Mouse (Mus musculus) heart, embryonic 16.5 days (tissue): ENCODE data around the gene Poldip2. TPM values are rescaled to one million over a fixed set of nuclear protein-coding genes. Genes with fewer than 3 reads are reported as not detected.
A peak's percentile ranks its signal among the peaks of the same experiment; 100 is the strongest.

Experiments
- ATAC-seq: fragments of 200-750 bp; cut with Nextera tagmentation; replicated peaks from 2 replicates; pipeline ENCODE4 v1.8.0; 2017; ENCODE audit warnings: moderate number of reproducible peaks; ENCODE audit not compliant: insufficient read depth, low FRiP score; ENCODE audit errors: extremely low read depth
- H3K27ac ChIP-seq: fragments of 300-500 bp; sonication (generic); 2 replicates; pipeline ENCODE4 v1.5.1; 2014; ENCODE audit warnings: mild to moderate bottlenecking, low read length, control low read depth, moderate library complexity
- H3K27me3 ChIP-seq: fragments of 300-500 bp; sonication (generic); 2 replicates; pipeline ENCODE4 v1.6.1; 2014; ENCODE audit warnings: low read length, mixed read lengths; ENCODE audit not compliant: control insufficient read depth, insufficient read depth
- H3K36me3 ChIP-seq: fragments of 300-500 bp; sonication (generic); 2 replicates; pipeline ENCODE4 v1.6.1; 2014; ENCODE audit not compliant: control insufficient read depth, insufficient read depth
- H3K4me1 ChIP-seq: fragments of 300-500 bp; sonication (generic); 2 replicates; pipeline ENCODE4 v1.6.1; 2014; ENCODE audit warnings: low read length, mixed read lengths; ENCODE audit not compliant: control insufficient read depth, insufficient read depth
- H3K4me2 ChIP-seq: fragments of 300-500 bp; sonication (generic); 2 replicates; pipeline ENCODE4 v1.6.1; 2014; ENCODE audit warnings: low read depth, mild to moderate bottlenecking, control low read depth, low read length
- H3K4me3 ChIP-seq: fragments of 300-500 bp; sonication (generic); 2 replicates; pipeline ENCODE4 v1.5.1; 2014; ENCODE audit warnings: mild to moderate bottlenecking, control low read depth, low read length
- H3K9ac ChIP-seq: fragments of 300-500 bp; sonication (generic); 2 replicates; pipeline ENCODE4 v1.6.1; 2014; ENCODE audit warnings: low read length, control low read depth
- H3K9me3 ChIP-seq: fragments of 300-500 bp; sonication (generic); replicated peaks from 2 replicates; pipeline ENCODE4 v1.6.1; 2016; ENCODE audit warnings: low read length; ENCODE audit not compliant: control insufficient read depth
- WGBS: fragments of 180-500 bp; shearing (Covaris S2); extraction: QIAGEN DNeasy Blood & Tissue Kit; methylation state at CpG from one replicate; pipeline ENCODE4 v1.1.7; 2014; 5-methylcytosine and 5-hydroxymethylcytosine counted together
- polyA plus RNA-seq: library from polyadenylated mRNA; unstranded; fragments of >200 nt; fragmentation: Nextera tagmentation; extraction: Ambion mirVana; gene quantifications from 2 replicates; pipeline ENCODE4 v1.2.1, GENCODE M21; 2015

The Poldip2 gene
- polyA plus RNA-seq, 1 experiment from 2014 or later, result 186 TPM

DNA sequence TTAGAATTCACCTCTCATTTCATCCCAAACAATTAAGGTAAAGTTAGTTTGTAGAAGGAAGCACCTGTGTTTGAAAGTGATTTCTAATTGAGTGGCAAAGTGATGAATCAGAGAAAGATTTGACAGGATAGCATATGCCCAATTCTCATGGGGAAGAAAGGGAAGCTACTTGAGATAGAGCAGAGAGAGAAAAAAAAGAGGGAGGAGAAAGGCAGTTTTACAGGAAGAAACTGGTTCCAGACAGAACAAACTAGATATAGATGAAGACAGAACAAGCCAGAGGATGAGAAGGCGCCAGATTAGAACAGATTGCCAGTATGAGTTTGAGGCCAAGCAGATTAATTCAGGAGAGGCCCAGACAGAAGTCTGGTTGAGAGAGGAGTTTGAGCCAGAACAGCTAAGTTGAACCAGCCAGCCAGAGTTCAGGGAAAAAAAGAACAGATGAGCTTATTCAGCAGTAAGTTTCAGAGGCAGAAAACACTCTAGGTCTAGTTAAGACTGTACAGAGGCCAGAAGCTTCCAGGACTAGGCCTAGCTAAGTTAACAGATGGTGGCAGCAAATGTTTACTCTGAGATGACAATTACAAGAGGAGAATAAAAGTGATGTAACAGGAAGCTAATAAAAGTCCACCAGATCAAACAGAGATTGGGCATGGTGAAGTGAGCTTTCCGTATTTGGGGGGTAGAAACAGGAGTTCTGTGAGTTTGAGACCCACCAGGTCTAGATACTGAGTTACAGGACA, 35.9 kb downstream of the Poldip2 start:
- 79% methylated on average over 2 of the region's 2 CpGs for WGBS
- Histone ChIP-seq H3K36me3 (peaks cover 7% of the 10 kb centered on the region), H3K27ac (no peak overlapping the region), H3K27me3 (no peaks in the 10 kb centered on the region), H3K4me3 (no peak overlapping the region), H3K9me3 (no peaks in the 10 kb centered on the region), H3K4me2 (no peak overlapping the region), H3K4me1 (peaks cover 12% of the 10 kb centered on the region), H3K9ac (no peak overlapping the region)
- ATAC-seq, result no peak

GRCm38 (mm10) chr11:78549491-78549987, 37.5 kb downstream of the Poldip2 start:
- H3K9ac ChIP-seq, result peak overlapping the region; percentile 80
- H3K4me3 ChIP-seq, result peak overlapping the region; percentile 78
- ATAC-seq, result no peak
- no peaks in the 10 kb centered on the region; the same call in 1 of the 2 replicates for H3K36me3 ChIP-seq
- peaks cover 8% of the 10 kb centered on the region; the same call in 1 of the 2 replicates for H3K9me3 ChIP-seq
- H3K4me2 ChIP-seq, result peak overlapping the region; percentile 92
- no peaks in the 10 kb centered on the region for H3K27me3 ChIP-seq
- no peak overlapping the region for H3K27ac ChIP-seq
- H3K4me1 ChIP-seq, result peaks cover 12% of the 10 kb centered on the region
- 6% methylated on average over 5 of the region's 5 CpGs for WGBS

GRCm38 (mm10) chr11:78550168-78551058, 38.4 kb downstream of the Poldip2 start, which contains the start of gene Tmem97:
Gene Tmem97, minus strand, starts transcription at chr11:78550777.
- Histone ChIP-seq H3K36me3 (no peaks in the 10 kb centered on the region; the same call in 1 of the 2 replicates), H3K4me3 (peak within 1 kb of the TSS; percentile 78), H3K4me1 (peaks cover 15% of the 10 kb centered on the region), H3K9ac (peak within 1 kb of the TSS; percentile 80), H3K9me3 (peaks cover 8% of the 10 kb centered on the region; the same call in 1 of the 2 replicates), H3K27ac (peak within 1 kb of the TSS; percentile 67), H3K27me3 (no peaks in the 10 kb centered on the region), H3K4me2 (peak within 1 kb of the TSS; percentile 92)
- ATAC-seq, result peak; percentile 99
- under 1% methylated on average over 60 of the region's 60 CpGs for WGBS

DNA sequence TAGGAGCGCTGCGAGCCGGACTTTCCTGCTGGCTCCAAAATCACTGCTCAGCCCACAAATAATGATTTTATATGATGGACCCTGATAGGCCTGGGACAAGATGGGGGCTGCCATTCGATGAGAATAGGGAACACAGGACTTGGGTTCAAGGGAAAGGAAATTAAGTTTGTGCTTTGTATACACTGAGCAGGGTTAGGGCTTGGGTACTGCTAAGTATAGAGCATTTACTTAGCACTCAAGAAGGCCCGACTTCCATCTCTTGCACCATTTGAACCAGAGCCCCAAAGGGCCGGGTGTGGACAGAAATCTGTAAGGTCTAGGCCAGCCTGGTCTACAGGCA, 39.0 kb downstream of the Poldip2 start:
- Histone ChIP-seq H3K4me1 (peaks cover 21% of the 10 kb centered on the region), H3K9me3 (peaks cover 8% of the 10 kb centered on the region; the same call in 1 of the 2 replicates), H3K27me3 (no peaks in the 10 kb centered on the region), H3K36me3 (no peaks in the 10 kb centered on the region; the same call in 1 of the 2 replicates), H3K27ac (peak overlapping the region; percentile 63), H3K9ac (peak overlapping the region; percentile 73), H3K4me2 (peak overlapping the region; percentile 92), H3K4me3 (peak overlapping the region; percentile 78)
- WGBS, result 34% methylated on average over 6 of the region's 6 CpGs
- ATAC-seq, result no peak

DNA sequence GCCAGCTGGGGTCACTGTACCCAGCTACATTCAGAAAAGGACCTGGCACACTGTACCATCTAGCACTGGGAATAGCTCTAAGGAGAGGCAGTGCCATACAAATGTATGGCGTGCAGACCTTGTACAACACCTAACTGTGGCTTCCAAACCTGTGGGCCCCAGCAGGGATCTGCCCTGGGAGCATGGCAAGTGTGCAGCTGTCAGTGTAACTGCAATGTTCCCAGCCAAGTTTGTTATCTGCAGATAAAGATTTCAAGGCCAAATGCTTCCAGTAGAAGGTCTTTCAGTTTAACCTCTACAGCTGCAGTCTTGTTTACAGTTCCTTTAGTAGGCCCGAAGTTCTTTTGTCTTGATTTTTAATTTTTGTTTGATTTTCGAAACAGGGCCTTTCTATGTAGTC, 43.6 kb downstream of the Poldip2 start:
- no peak overlapping the region for H3K4me2 ChIP-seq
- no peak for ATAC-seq
- no peaks in the 10 kb centered on the region for H3K27me3 ChIP-seq
- peak overlapping the region; percentile 25; the same call in 1 of the 2 replicates for H3K9ac ChIP-seq
- WGBS, result 50% methylated on average over 3 of the region's 3 CpGs
- H3K4me1 ChIP-seq, result peaks cover 13% of the 10 kb centered on the region
- H3K27ac ChIP-seq, result peak overlapping the region; percentile 78
- peaks cover 8% of the 10 kb centered on the region; the same call in 1 of the 2 replicates for H3K9me3 ChIP-seq
- no peak overlapping the region for H3K4me3 ChIP-seq
- no peaks in the 10 kb centered on the region; the same call in 1 of the 2 replicates for H3K36me3 ChIP-seq

DNA sequence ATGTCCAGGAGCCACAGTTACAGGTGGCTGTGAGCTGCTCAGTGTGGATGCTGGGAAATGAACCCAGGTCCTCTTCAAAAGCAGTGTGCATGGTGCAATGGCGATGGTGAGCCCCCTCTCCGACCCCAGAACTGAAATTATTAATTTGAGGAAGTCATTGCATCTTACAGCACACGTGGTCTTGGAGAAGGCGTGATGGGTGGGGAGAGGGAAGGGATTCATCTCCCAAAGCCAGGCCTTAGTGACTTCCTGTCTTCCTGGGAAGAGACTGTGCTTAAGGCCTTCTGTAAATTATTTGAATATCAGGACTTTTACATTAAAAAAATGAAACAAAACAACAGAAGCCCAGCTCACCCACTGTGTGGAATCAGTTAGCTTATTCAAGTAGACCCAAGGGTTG, 44.1 kb downstream of the Poldip2 start:
- H3K27ac ChIP-seq, result peak overlapping the region; percentile 78

DNA sequence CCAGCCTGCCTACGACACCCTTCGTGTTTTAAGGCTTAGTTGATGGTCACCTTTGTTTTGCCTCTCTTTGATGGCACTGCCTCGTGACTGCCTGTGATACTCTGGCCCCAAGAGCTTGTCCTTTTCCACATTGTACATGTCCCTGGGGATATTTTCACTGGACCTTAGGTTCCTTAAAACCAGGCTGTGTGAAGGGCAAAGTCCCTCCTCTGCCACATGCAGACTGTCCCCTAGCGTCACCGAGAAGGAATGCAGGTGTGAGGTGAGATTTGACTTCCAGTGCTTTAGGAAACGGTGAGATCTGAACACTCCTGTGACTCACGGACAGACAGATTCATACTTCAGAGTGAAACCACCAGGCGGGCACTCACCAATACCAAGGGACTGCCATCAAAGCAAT, 45.2 kb downstream of the Poldip2 start:
- WGBS, result 58% methylated on average over 8 of the region's 8 CpGs
- Histone ChIP-seq H3K27me3 (no peaks in the 10 kb centered on the region), H3K9me3 (peaks cover 8% of the 10 kb centered on the region; the same call in 1 of the 2 replicates), H3K4me1 (peaks cover 11% of the 10 kb centered on the region), H3K36me3 (no peaks in the 10 kb centered on the region; the same call in 1 of the 2 replicates), H3K4me2 (no peak overlapping the region), H3K4me3 (no peak overlapping the region), H3K27ac (no peak overlapping the region), H3K9ac (no peak overlapping the region)
- no peak for ATAC-seq

More for the DNA sequence above, 44.1 kb downstream of the Poldip2 start:
- no peaks in the 10 kb centered on the region; the same call in 1 of the 2 replicates for H3K36me3 ChIP-seq
- no peak for ATAC-seq
- peaks cover 8% of the 10 kb centered on the region; the same call in 1 of the 2 replicates for H3K9me3 ChIP-seq
- WGBS, result 61% methylated on average over 4 of the region's 4 CpGs
- H3K9ac ChIP-seq, result no peak overlapping the region; the same call in 1 of the 2 replicates
- peaks cover 11% of the 10 kb centered on the region for H3K4me1 ChIP-seq
- H3K4me2 ChIP-seq, result no peak overlapping the region
- no peak overlapping the region for H3K4me3 ChIP-seq
- H3K27me3 ChIP-seq, result no peaks in the 10 kb centered on the region

DNA sequence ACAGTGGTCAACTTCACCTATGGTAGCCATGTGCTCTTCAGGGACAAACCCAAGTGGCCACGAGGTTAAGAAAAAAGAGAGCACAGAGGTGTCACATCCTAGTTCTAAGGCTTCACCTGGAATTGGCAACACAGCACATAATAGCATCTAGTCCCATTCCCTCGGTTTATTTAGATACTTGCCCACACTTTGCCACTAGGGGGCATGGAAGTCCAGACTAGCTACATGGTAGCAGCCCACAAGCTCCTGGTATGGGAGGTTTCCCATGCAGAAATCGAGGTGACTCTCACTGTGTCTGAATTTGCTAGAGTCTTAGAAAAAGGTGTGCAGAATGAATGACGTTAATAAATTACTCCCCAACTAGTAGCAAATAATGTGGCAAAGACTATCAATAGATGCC, 48.5 kb downstream of the Poldip2 start:
- ATAC-seq, result no peak
- H3K27ac ChIP-seq, result no peak overlapping the region
- no peaks in the 10 kb centered on the region for H3K36me3 ChIP-seq
- 12% methylated on average over 4 of the region's 4 CpGs for WGBS
- H3K4me2 ChIP-seq, result no peak overlapping the region
- peaks cover 7% of the 10 kb centered on the region for H3K4me1 ChIP-seq
- H3K4me3 ChIP-seq, result no peak overlapping the region
- H3K9me3 ChIP-seq, result no peaks in the 10 kb centered on the region
- H3K27me3 ChIP-seq, result no peaks in the 10 kb centered on the region
- no peak overlapping the region for H3K9ac ChIP-seq
